Mouse (Mus musculus) CD4-positive helper T cell, adult 2 months (primary cell): ENCODE results near the gene Pusl1.

Experiments
- DNase-seq: peaks from one replicate; pipeline ENCODE4 v3.0.0-alpha.2; 2012; ENCODE audit warnings: low read depth, missing footprints, low spot score

Gene Pusl1

DNA sequence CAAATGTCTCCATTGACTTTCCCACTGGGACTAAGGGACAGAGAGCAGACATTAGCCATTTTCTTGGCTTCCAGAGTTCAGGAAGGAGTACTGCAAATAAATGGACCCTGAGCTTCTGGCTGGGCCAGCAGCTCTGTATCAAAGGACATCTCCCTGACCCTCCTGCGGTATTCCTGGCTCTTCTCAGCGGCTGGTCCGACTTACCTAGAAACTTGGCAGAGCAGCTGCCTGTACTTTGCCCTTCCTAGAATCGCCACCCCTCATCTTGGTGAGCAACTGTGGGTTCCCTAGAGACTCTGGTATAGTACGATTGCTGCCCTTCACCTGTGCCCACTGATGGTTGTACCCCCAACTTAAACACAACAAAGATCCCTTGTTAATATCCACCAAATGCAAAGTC lies 48.4 kb downstream of the Pusl1 start:
- DNase-seq = no peak

DNA sequence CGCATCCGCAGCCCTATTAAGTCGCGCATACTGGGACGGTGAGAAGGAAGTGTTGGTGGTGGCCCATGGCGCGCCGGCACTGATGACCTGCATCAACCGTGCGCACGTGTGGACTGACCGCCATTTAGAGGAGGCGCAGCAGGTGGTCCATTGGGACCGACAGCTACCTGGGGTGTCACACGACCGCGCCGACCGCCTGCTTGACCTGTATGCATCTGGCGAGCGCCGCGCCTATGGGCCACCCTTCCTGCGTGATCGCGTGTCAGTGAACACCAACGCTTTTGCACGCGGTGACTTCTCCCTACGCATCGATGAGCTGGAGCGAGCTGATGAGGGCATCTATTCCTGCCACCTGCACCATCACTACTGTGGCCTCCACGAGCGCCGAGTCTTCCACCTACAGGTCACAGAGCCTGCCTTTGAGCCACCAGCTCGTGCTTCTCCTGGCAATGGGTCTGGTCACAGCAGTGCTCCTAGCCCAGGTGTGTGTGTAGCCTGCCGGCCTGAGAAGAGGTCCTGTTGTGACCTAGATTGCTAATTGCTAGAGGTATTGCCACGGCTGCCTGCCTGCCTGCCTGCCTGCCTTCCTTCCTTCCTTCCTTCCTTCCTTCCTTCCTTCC lies 49.8 kb downstream of the Pusl1 start:
- DNase-seq = peak; percentile 20

DNA sequence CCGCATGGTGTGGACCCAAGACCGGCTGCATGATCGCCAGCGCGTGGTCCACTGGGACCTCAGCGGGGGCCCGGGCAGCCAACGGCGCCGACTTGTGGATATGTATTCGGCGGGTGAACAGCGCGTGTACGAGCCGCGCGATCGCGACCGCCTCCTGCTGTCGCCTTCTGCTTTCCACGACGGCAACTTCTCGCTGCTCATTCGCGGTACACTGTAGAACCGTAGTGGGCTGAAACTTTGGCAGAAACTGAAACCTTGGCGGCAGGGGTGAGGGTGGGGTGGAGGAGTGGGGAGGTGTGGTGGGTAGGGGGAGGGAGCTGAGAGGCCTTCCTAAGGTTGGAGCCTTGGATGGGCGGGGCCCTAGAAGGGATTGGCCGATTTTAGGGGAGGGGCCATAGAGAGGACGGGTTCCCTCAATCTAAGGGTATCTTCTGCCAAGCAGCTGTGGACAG lies 50.6 kb downstream of the Pusl1 start:
- DNase-seq = peak; percentile 88

DNA sequence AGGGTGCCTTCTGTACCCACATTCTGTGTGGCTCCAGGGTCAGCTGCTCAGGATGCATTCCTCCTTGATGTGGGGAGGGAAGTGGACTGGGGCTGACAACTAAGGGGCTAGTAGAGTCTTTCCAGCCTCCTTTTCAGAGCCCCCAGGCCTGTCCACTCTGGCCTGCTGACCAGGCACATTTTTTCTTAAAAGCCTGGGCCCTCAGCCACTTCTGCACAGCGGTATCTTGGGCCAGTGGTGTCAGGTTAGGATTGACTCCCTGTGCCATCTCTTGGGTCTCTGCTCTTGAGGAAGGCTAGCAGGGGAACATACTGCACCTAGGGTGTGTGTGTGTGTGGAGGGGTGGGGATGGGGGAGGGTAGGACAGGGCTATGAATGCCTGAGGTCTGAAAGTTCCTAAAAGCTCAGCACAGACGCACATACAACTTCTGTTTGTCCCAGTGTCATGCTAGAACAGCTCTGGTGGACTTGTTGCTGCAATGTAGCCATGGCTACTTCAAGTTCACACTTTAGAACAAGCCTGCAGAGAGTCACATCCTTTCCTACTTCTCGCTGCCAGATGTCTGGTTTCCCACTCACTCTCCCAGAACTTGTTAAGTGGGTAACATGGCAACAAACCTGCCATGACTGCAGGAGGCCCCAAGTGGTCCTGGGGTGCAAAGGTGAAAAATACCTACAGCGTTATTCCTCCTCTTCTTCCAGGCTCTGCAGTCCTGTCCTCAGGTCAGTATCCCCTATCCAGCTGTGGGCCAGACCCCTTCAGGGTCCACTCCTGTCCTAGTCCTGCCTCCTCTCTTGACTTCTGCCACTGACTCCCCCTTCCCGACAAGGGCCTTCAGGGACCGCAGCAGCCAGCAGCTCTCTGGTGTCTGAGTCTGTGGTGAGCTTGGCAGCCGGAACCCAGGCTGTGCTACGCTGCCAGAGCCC lies 51.2 kb downstream of the Pusl1 start:
- peak; percentile 28 for DNase-seq

DNA sequence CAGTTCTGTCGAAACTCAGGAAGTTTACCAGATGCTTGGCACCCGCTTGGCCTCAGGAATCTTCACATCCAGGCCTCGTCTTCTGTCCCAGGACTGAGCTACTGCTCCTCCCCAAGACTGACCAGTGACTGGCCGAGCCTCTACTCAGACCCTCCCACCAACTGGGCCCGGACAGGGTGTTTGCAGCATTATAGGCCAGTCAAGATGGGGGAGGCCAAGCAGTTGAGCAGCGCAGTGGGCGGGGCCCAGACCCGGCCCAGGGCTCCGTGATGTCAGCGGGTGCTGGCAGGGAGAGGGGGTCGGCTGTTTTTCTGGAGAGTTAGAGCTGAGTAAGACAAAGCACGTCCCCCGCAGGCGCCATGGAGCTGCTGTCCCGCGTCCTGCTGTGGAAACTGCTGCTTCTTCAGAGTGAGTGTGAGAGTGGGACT lies 52.1 kb downstream of the Pusl1 start, which contains the start of gene Mxra8:
Gene Mxra8, plus strand, starts transcription at position 198 of the 428 bp plus-strand sequence.
- DNase-seq = no peak

DNA sequence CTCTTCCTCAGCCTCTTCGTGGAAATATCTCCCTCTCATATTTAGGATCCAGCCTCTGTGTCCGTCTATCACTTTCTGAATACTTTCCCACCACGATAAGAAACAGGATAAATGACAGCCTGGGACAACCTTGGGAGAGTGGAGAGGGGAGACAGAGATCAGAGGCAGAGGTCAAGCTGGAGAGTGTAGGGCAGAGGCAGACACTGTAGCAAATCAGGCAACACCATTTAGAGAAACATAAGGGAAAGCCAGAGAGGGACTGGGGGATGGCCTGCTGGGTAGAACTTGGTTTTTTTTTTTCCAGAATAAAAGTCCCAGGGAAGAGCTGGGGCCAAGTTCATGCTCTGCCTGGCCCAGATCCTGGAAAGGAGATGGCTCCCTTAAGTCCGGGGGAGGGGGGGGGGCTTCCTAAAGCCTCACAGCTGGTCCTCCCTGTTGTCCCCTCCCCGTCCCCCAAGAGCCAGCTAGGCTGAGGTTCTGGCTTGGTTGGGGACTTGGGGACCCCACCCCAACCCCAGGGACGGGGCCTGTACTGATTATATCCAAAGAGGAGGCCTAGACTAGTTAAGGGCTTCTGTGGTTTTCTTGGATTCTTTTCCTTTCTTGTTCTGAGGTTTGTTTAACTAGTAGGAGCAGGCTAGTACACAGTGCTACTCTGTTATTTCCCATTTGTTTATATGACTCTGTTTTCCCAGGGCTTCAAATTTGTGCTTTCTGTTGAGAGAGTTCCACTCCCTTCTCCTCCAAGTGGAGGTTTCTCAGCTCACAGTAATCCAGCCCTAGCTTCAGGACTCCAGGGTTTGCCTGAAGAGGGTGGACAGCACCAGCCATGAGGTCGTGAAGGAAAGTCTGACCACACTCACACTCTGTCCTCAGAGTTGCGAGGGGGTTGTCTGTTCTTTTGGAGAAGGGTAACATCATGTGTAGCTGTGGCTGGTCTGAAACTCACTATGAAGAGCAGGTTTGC lies 53.1 kb downstream of the Pusl1 start:
- DNase-seq = no peak
